Mouse (Mus musculus) hindbrain, embryonic 13.5 days (tissue): ENCODE measurements at regions not wholly inside any gene's neighbourhood (a gene's known extent, or its start where the extent isn't known, plus 50 kb on each side); places are given as distances from the start of the nearest gene placed in this dataset.

Experiments
- ATAC-seq: fragments of 200-750 bp; cut with Nextera tagmentation; 2 replicates; pipeline ENCODE4 v1.8.0; 2017; ENCODE audit warnings: moderate TSS enrichment; ENCODE audit not compliant: low FRiP score
- H3K27ac ChIP-seq: fragments of 300-500 bp; sonication (generic); 2 replicates; pipeline ENCODE4 v1.5.1; 2015; ENCODE audit warnings: inconsistent platforms, mild to moderate bottlenecking, moderate library complexity
- H3K27me3 ChIP-seq: fragments of 300-500 bp; sonication (generic); 2 replicates; pipeline ENCODE4 v1.6.1; 2015; ENCODE audit warnings: mild to moderate bottlenecking, inconsistent platforms
- H3K36me3 ChIP-seq: fragments of 300-500 bp; sonication (generic); 2 replicates; pipeline ENCODE4 v1.6.1; 2015; ENCODE audit warnings: mild to moderate bottlenecking, inconsistent platforms
- H3K4me1 ChIP-seq: fragments of 300-500 bp; sonication (generic); replicated peaks from 2 replicates; pipeline ENCODE4 v1.6.1; 2015; ENCODE audit warnings: inconsistent platforms
- H3K4me2 ChIP-seq: fragments of 300-500 bp; sonication (generic); 2 replicates; pipeline ENCODE4 v1.6.1; 2015; ENCODE audit warnings: inconsistent platforms, mild to moderate bottlenecking, moderate library complexity
- H3K4me3 ChIP-seq: fragments of 300-500 bp; sonication (generic); 2 replicates; pipeline ENCODE4 v1.5.1; 2015; ENCODE audit warnings: mild to moderate bottlenecking, inconsistent platforms
- H3K9ac ChIP-seq: fragments of 300-500 bp; sonication (generic); 2 replicates; pipeline ENCODE4 v1.6.1; 2015; ENCODE audit warnings: mild to moderate bottlenecking, inconsistent platforms
- H3K9me3 ChIP-seq: fragments of 300-500 bp; sonication (generic); 2 replicates; pipeline ENCODE4 v1.6.1; 2016; ENCODE audit warnings: inconsistent platforms
- WGBS: fragments of 180-500 bp; shearing (Covaris S2); methylation state at CpG from one replicate; pipeline ENCODE4 v1.1.7; 2015; 5-methylcytosine and 5-hydroxymethylcytosine counted together

DNA sequence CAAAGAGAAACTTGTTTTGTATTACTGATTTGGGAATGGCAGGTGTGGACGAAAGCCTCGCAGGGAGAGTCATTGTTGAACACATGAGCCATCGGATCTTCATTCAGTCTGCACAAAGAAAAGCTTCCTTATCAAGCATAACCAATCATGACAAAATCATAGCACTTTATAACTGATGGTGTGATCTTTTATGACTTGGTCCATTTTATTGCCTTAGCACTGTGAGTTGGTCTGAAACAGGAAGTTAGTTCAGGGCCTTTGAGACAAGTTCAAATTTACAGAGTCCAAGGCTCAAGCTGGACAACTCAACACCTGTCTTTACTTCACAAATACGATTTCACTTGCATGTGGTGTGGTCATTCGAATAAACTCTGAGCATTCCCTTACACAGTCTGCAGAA is 68.8 kb upstream of the Pax8 start:
- H3K27ac ChIP-seq, result no peak overlapping the region
- WGBS, result 83% methylated on average over 5 of the region's 5 CpGs
- no peak overlapping the region for H3K4me3 ChIP-seq
- H3K4me2 ChIP-seq, result no peak overlapping the region
- no peaks in the 10 kb centered on the region for H3K27me3 ChIP-seq
- ATAC-seq, result no peak
- H3K9ac ChIP-seq, result no peak overlapping the region
- no peaks in the 10 kb centered on the region for H3K36me3 ChIP-seq
- H3K4me1 ChIP-seq, result peaks cover 6% of the 10 kb centered on the region; the same call in 1 of the 2 replicates
- H3K9me3 ChIP-seq, result no peaks in the 10 kb centered on the region

DNA sequence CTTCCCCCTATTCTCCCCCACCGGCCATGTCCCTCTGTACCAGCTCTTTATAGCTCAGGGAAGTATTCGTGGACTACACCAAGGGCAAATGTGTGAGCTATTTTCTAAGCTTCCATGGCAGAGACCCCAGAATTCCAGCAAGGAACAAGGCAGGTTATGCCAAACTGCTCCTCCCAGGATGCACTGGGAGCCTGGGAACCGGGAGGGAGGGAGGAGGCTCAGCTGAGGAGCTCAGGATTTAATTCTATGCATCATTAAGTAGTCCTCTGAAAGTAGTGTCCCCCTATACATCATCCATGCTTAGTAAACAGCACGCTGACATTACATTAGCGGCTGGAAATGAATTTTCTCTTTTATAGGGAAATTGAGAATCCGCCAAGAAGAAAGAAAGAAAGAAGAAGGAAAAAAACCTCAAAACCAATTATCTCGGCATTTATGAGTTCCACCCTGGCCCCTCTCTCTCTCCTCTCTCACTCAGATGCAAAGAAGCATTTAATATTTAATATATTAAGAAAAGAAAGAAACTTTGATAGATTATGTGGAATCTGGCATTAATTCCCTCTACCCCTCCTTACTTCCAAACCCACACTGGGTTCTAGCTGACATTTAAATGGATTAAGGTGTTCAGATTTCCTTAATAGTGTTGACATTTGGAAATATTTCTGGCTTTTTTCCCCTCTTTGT is 63.6 kb upstream of the Pax8 start:
- H3K4me3 ChIP-seq, result no peak overlapping the region
- H3K4me1 ChIP-seq, result peaks cover 15% of the 10 kb centered on the region
- no peaks in the 10 kb centered on the region for H3K9me3 ChIP-seq
- H3K9ac ChIP-seq, result no peak overlapping the region
- H3K36me3 ChIP-seq, result no peaks in the 10 kb centered on the region
- peak overlapping the region; percentile 86 for H3K27ac ChIP-seq
- ATAC-seq, result peak; percentile 91
- peak overlapping the region; percentile 21; the same call in 1 of the 2 replicates for H3K4me2 ChIP-seq
- 37% methylated on average over 7 of the region's 7 CpGs for WGBS
- no peaks in the 10 kb centered on the region for H3K27me3 ChIP-seq

DNA sequence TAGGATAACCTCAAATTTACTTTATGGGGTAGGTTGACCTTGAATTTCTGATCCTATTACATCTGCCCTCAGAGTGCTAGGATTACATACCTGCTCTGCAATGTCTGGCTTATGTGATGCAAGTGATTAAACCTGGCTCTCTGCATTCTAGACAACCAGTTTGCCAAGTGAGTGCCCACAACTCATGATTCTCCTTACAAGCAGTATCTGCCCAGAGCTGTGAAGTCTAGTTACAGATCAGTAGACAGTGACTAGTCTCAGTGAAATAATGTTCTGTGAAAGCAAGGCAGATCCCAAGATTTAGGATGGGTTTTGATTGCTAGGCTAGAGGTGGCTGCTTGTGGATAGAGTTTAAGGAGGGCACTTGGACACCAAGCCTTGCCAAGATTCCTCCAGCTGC is 61.9 kb upstream of the Pax8 start:
- H3K4me1 ChIP-seq, result peaks cover 15% of the 10 kb centered on the region
- H3K4me2 ChIP-seq, result no peak overlapping the region
- no peaks in the 10 kb centered on the region for H3K36me3 ChIP-seq
- no peaks in the 10 kb centered on the region for H3K27me3 ChIP-seq
- ATAC-seq, result no peak
- no peak overlapping the region for H3K9ac ChIP-seq
- H3K9me3 ChIP-seq, result no peaks in the 10 kb centered on the region
- no peak overlapping the region for H3K4me3 ChIP-seq
- no peak overlapping the region for H3K27ac ChIP-seq
